Mouse (Mus musculus): ENCODE data around the gene H2al1c. TPM values are rescaled to one million over a fixed set of nuclear protein-coding genes. Genes with fewer than 3 reads are reported as not detected.
A peak's percentile ranks its signal among the peaks of the same experiment; 100 is the strongest.
"Not testable (repeated sequence)": the region's sequence is repeated elsewhere in the genome, so short reads cannot be mapped to it uniquely, and the experiment has no call there.

The H2al1c gene
- polyA plus RNA-seq, 1 experiment = not detected

DNA sequence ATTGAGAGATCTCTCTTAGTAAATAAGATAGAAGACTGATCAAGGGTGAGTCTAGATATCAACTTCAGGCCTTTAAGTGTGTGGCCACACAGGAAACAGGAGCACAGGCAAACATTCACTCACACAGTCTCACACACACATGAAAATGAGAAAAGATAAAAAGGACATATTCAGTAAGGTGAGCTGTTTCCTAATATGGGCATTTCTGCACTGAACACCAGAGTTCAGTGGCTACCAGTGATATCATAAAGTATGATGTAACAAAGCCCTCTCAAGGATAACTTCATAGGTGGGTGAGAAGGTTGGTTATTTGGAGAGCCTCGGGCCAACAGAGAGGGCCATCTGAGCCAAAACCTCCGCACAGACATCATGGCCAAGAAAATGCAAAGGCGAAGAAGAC lies 12.5 kb downstream of the H2al1c start, which contains the start of gene H2al1g:
TSS of gene H2al1g (plus strand) at position 301 of the 400 bp plus-strand sequence.
- not testable (repeated sequence) for H3K4me3 ChIP-seq (ENCODE audit: insufficient read depth, low read length); H3K27ac ChIP-seq (ENCODE audit: insufficient read depth, low read length); H3K4me1 ChIP-seq (ENCODE audit: control insufficient read depth, insufficient read depth, low read length)

DNA sequence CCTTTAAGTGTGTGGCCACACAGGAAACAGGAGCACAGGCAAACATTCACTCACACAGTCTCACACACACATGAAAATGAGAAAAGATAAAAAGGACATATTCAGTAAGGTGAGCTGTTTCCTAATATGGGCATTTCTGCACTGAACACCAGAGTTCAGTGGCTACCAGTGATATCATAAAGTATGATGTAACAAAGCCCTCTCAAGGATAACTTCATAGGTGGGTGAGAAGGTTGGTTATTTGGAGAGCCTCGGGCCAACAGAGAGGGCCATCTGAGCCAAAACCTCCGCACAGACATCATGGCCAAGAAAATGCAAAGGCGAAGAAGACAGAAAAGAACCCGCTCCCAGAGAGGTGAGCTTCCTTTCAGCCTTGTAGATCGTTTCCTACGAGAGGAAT lies 15.7 kb downstream of the H2al1c start, which contains the start of gene H2al1h:
TSS of gene H2al1h (plus strand) at position 301 of the 400 bp plus-strand sequence.
- H3K4me3 ChIP-seq (ENCODE audit: insufficient read depth, low read length); H3K27ac ChIP-seq (ENCODE audit: insufficient read depth, low read length); H3K4me1 ChIP-seq (ENCODE audit: control insufficient read depth, insufficient read depth, low read length): not testable (repeated sequence)

DNA sequence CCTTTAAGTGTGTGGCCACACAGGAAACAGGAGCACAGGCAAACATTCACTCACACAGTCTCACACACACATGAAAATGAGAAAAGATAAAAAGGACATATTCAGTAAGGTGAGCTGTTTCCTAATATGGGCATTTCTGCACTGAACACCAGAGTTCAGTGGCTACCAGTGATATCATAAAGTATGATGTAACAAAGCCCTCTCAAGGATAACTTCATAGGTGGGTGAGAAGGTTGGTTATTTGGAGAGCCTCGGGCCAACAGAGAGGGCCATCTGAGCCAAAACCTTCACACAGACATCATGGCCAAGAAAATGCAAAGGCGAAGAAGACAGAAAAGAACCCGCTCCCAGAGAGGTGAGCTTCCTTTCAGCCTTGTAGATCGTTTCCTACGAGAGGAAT lies 18.9 kb downstream of the H2al1c start, which contains the start of gene H2al1i:
TSS of gene H2al1i (plus strand) at position 301 of the 400 bp plus-strand sequence.
- not testable (repeated sequence) for H3K4me3 ChIP-seq (ENCODE audit: insufficient read depth, low read length); H3K4me1 ChIP-seq (ENCODE audit: control insufficient read depth, insufficient read depth, low read length); H3K27ac ChIP-seq (ENCODE audit: insufficient read depth, low read length)

DNA sequence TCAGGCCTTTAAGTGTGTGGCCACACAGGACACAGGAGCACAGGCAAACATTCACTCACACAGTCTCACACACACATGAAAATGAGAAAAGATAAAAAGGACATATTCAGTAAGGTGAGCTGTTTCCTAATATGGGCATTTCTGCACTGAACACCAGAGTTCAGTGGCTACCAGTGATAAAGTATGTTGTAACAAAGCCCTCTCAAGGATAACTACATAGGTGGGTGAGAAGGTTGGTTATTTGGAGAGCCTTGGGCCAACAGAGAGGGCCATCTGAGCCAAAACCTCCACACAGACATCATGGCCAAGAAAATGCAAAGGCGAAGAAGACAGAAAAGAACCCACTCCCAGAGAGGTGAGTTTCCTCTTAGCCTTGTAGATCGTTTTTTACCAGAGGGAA lies 22.1 kb downstream of the H2al1c start, which contains the start of gene H2al1j:
TSS of gene H2al1j (plus strand) at position 301 of the 400 bp plus-strand sequence.
- not testable (repeated sequence) for H3K4me3 ChIP-seq (ENCODE audit: insufficient read depth, low read length); H3K27ac ChIP-seq (ENCODE audit: insufficient read depth, low read length); H3K4me1 ChIP-seq (ENCODE audit: control insufficient read depth, insufficient read depth, low read length)

DNA sequence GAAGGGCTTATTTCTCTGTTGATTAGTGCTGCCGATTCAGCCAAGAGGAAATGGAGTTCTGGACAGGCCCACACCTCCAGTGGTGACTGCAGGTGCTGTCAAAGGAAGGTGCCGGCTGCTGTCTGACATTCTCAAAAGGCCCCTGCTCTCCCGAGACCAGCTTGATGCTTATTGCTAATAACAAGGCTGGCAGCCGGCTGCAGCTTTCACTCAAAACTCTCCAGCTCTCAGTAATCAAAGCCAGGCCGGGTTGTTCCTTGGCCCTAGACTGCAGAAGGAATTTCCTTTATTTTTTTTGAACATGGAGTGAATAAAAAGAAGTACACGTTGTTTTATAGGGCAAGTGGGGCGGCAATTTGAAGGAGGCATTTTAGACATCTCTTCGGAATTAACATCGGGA lies 40.3 kb downstream of the H2al1c start:
- TF ChIP-seq CTCF (IDR thresholded peaks at IDR 0.05; ENCODE audit: extremely low read depth, insufficient read depth, low read length) (no peak), POLR2A (IDR thresholded peaks at IDR 0.05; ENCODE audit: extremely low read depth, insufficient read depth, low read length) (no peak)
- Histone ChIP-seq H3K4me3 (ENCODE audit: insufficient read depth, low read length) (no peak overlapping the region), H3K4me1 (ENCODE audit: control insufficient read depth, insufficient read depth, low read length) (no peaks in the 10 kb centered on the region), H3K27ac (ENCODE audit: insufficient read depth, low read length) (peak overlapping the region; percentile 29; the same call in 1 of the 2 replicates)

DNA sequence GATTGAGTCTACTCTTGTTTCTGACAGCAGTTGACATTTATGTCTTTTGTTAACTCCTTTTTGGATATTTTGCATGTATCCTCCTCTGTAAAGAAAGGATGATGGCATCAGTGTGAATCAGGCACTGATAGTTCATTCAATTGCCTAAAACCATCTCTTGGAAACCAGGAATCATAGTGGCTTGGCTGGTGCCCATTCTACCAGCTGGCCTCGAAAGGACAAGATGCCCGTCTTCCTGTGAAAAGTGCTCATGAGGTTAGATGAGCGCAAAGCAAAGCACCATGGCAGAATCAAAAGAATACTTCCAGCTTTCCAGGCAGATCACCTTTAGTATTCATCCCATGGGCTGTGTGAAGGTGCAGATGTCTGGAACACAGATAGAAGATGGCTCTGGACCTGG lies 41.3 kb downstream of the H2al1c start:
- TF ChIP-seq CTCF (IDR thresholded peaks at IDR 0.05; ENCODE audit: extremely low read depth, insufficient read depth, low read length) (no peak), POLR2A (IDR thresholded peaks at IDR 0.05; ENCODE audit: extremely low read depth, insufficient read depth, low read length) (no peak)
- no peaks in the 10 kb centered on the region for H3K4me1 ChIP-seq (ENCODE audit: control insufficient read depth, insufficient read depth, low read length)
- no peak overlapping the region for H3K4me3 ChIP-seq (ENCODE audit: insufficient read depth, low read length)
- H3K27ac ChIP-seq (ENCODE audit: insufficient read depth, low read length) = 0 out of 2 replicates have a peak overlapping the region, but pooled peaks have one; percentile 9

Other genes with a start within 250 kb of the H2al1c start
- not detected in 2 replicates for gene H2al1a, start 6.4 kb upstream of the H2al1c start, polyA plus RNA-seq (2012; rRNA removed)
- gene H2al1b, start 3.2 kb upstream of the H2al1c start, polyA plus RNA-seq (2012; rRNA removed) = not detected in 2 replicates
- gene H2al1d, start 3.2 kb downstream of the H2al1c start, polyA plus RNA-seq (2012; rRNA removed) = not detected in 2 replicates
- not detected in 2 replicates for gene H2al1e, start 6.3 kb downstream of the H2al1c start, polyA plus RNA-seq (2012; rRNA removed)
- not detected in 2 replicates for gene H2al1f, start 9.5 kb downstream of the H2al1c start, polyA plus RNA-seq (2012; rRNA removed)
- gene H2al1g, start 12.6 kb downstream of the H2al1c start, polyA plus RNA-seq (2012; rRNA removed) = not detected in 2 replicates
- not detected in 2 replicates for gene H2al1h, start 15.8 kb downstream of the H2al1c start, polyA plus RNA-seq (2012; rRNA removed)
- gene H2al1i, start 19.0 kb downstream of the H2al1c start, polyA plus RNA-seq (2012; rRNA removed) = not detected in 2 replicates
- gene H2al1j, start 22.2 kb downstream of the H2al1c start, polyA plus RNA-seq (2012; rRNA removed) = not detected in 2 replicates